Mouse (Mus musculus) kidney, embryonic 14.5 days (tissue): ENCODE data around the gene Shb. TPM values are rescaled to one million over a fixed set of nuclear protein-coding genes. Genes with fewer than 3 reads are reported as not detected.

Experiments
- ATAC-seq: fragments of 200-750 bp; cut with Nextera tagmentation; 2 replicates; pipeline ENCODE4 v1.8.0; 2017; ENCODE audit warnings: moderate number of reproducible peaks, mild to moderate bottlenecking, moderate TSS enrichment, moderate library complexity; ENCODE audit not compliant: low FRiP score, low TSS enrichment
- H3K27ac ChIP-seq: fragments of 300-500 bp; sonication (generic); 2 replicates; pipeline ENCODE4 v1.5.1; 2014; ENCODE audit warnings: low read depth, mild to moderate bottlenecking, low read length, moderate library complexity, mixed read lengths
- H3K27me3 ChIP-seq: fragments of 300-500 bp; sonication (generic); 2 replicates; pipeline ENCODE4 v1.6.1; 2014; ENCODE audit warnings: mild to moderate bottlenecking, low read length; ENCODE audit not compliant: control insufficient read depth, insufficient read depth
- H3K36me3 ChIP-seq: fragments of 300-500 bp; sonication (generic); 2 replicates; pipeline ENCODE4 v1.6.1; 2014; ENCODE audit warnings: low read length, mixed read lengths; ENCODE audit not compliant: control insufficient read depth, insufficient read depth
- H3K4me1 ChIP-seq: fragments of 300-500 bp; sonication (generic); 2 replicates; pipeline ENCODE4 v1.6.1; 2014; ENCODE audit warnings: low read length, mixed read lengths; ENCODE audit not compliant: control insufficient read depth, insufficient read depth
- H3K4me2 ChIP-seq: fragments of 300-500 bp; sonication (generic); replicated peaks from 2 replicates; pipeline ENCODE4 v1.6.1; 2014; ENCODE audit warnings: low read depth, mild to moderate bottlenecking, low read length
- H3K4me3 ChIP-seq: fragments of 300-500 bp; sonication (generic); 2 replicates; pipeline ENCODE4 v1.5.1; 2014; ENCODE audit warnings: mild to moderate bottlenecking, low read length
- H3K9ac ChIP-seq: fragments of 300-500 bp; sonication (generic); 2 replicates; pipeline ENCODE4 v1.6.1; 2014; ENCODE audit warnings: low read depth, mild to moderate bottlenecking, low read length, moderate library complexity
- H3K9me3 ChIP-seq: fragments of 300-500 bp; sonication (generic); 2 replicates; pipeline ENCODE4 v1.6.1; 2016; ENCODE audit warnings: low read length; ENCODE audit not compliant: control insufficient read depth
- WGBS: fragments of 180-500 bp; shearing (Covaris S2); extraction: QIAGEN DNeasy Blood & Tissue Kit; methylation state at CpG from one replicate; pipeline ENCODE4 v1.1.7; 2014; 5-methylcytosine and 5-hydroxymethylcytosine counted together
- polyA plus RNA-seq: library from polyadenylated mRNA; unstranded; fragments of >200 nt; fragmentation: Nextera tagmentation; extraction: Ambion mirVana; gene quantifications from 2 replicates; pipeline ENCODE4 v1.2.1, GENCODE M21; 2014

The Shb gene
- polyA plus RNA-seq, 1 experiment from 2014 or later, result 6.1 TPM

DNA sequence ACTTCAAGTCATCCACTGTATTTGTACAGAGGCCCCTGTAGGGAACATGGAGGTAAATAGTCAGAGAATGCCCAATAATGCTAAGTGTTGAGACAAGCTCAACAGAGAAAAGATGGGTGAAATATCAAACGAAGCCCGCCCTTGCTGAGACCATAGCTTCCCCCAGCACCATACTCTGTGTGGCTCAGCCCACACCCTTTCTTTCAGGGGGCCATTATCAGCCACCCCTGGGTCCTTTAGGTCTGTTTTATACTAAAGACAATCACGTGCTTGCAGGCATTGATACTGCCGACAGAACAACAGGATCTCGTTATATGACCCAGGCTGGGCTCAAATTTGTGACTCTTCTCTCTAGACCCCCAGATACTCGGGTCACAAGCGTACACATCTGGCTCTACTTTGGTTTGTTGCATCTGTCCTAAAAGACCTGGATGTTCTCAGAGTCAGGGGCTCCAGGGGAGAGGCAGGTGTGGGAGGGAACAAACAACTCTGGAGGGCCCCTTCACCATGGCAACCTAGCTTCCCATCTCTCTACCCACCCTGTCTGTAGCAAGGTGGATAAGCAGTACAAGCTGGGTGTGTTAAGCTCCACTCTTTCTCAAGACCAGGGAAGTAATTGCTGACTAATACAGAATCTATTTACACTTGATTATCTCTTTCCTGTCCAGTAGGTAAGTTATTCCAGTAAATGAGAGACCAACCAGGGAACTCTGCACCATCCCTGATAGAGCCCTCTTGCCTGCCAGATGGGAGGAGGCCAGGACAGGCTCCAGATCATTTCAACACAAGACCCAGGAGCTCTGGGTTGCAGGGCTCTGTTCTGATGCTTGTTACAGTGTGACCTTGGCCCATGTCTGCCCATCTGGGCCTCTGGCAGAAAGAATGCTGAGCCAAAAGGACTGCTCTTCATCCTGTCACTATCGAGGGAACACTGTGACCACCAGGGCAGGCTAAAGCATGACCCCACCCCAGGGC is 48.7 kb downstream of the Shb start:
- ATAC-seq, result no peak
- Histone ChIP-seq H3K27me3 (no peaks in the 10 kb centered on the region), H3K4me2 (no peak overlapping the region), H3K9me3 (no peaks in the 10 kb centered on the region), H3K9ac (no peak overlapping the region), H3K27ac (no peak overlapping the region), H3K36me3 (no peaks in the 10 kb centered on the region), H3K4me1 (peaks cover 8% of the 10 kb centered on the region; the same call in 1 of the 2 replicates), H3K4me3 (no peak overlapping the region)
- 65% methylated on average over 8 of the region's 8 CpGs for WGBS

GRCm38 (mm10) chr4:45482271-45482670 is 50.0 kb downstream of the Shb start:
- no peak for ATAC-seq
- no peaks in the 10 kb centered on the region for H3K9me3 ChIP-seq
- no peak overlapping the region for H3K4me3 ChIP-seq
- H3K27me3 ChIP-seq, result no peaks in the 10 kb centered on the region
- H3K9ac ChIP-seq, result no peak overlapping the region
- no peaks in the 10 kb centered on the region for H3K36me3 ChIP-seq
- H3K27ac ChIP-seq, result no peak overlapping the region
- H3K4me1 ChIP-seq, result peaks cover 4% of the 10 kb centered on the region
- no peak overlapping the region for H3K4me2 ChIP-seq
- whole genome bisulfite sequencing, result 83% methylated on average over 13 of the region's 13 CpGs

DNA sequence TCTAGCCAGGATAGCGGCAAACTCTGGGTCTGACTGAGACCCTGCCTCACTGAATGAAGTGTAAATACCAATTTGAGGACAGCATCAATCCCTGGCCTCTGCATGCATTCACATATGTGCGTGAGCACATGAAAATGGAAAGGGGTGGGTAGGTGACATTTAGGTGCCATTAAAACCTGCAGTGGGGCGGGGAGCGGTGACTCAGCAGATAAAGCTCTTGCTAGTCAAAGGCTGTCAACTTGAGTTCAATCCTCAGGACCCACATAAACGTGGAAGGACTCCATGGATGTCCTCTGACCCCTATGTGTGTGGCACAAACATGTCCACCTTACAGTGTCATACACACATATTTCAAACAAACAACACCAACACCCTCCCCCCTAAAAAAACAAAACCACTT is 50.8 kb downstream of the Shb start:
- H3K9me3 ChIP-seq, result no peaks in the 10 kb centered on the region
- H3K4me3 ChIP-seq, result no peak overlapping the region
- no peak overlapping the region for H3K27ac ChIP-seq
- H3K36me3 ChIP-seq, result no peaks in the 10 kb centered on the region
- no peaks in the 10 kb centered on the region for H3K27me3 ChIP-seq
- H3K4me2 ChIP-seq, result no peak overlapping the region
- no peak for ATAC-seq
- 87% methylated on average over 5 of the region's 5 CpGs for WGBS
- no peak overlapping the region for H3K9ac ChIP-seq
- peaks cover 4% of the 10 kb centered on the region for H3K4me1 ChIP-seq

GRCm38 (mm10) chr4:45480595-45480994 is 51.7 kb downstream of the Shb start:
- no peak overlapping the region for H3K9ac ChIP-seq
- H3K4me3 ChIP-seq, result no peak overlapping the region
- no peak overlapping the region for H3K4me2 ChIP-seq
- no peak for ATAC-seq
- H3K27ac ChIP-seq, result no peak overlapping the region
- no peaks in the 10 kb centered on the region for H3K27me3 ChIP-seq
- 75% methylated on average over 3 of the region's 3 CpGs for WGBS
- H3K36me3 ChIP-seq, result no peaks in the 10 kb centered on the region
- H3K9me3 ChIP-seq, result no peaks in the 10 kb centered on the region
- H3K4me1 ChIP-seq, result peaks cover 4% of the 10 kb centered on the region

DNA sequence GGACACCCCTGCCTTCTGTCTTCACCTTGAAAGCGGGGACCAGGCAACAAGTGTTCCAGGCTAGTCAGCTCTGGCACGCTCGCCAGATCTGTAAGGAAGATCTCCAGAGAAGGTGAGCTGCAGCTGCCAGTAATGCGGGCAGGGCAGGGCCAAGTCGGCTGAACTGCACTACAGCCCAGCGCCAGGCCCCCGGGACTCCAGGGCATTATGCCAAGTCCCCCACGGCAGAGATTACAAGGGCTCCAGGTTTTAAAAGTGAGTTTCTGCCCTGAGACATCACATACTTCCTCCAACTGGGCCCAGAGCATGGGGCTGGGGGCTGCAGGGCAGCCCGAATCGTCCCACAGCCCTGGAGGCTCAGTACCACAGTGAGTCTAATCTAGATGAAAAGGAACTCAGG is 52.8 kb downstream of the Shb start:
- 64% methylated on average over 10 of the region's 10 CpGs for WGBS
- Histone ChIP-seq H3K9me3 (no peaks in the 10 kb centered on the region), H3K27ac (no peak overlapping the region)

GRCm38 (mm10) chr4:45478178-45478577 is 54.1 kb downstream of the Shb start:
- Histone ChIP-seq H3K36me3 (no peaks in the 10 kb centered on the region), H3K4me1 (peaks cover 18% of the 10 kb centered on the region), H3K27me3 (no peaks in the 10 kb centered on the region), H3K9ac (no peak overlapping the region), H3K4me3 (no peak overlapping the region), H3K4me2 (no peak overlapping the region), H3K9me3 (no peaks in the 10 kb centered on the region), H3K27ac (no peak overlapping the region)
- no peak for ATAC-seq
- WGBS, result 49% methylated on average over 7 of the region's 7 CpGs

More for the DNA sequence above, 52.8 kb downstream of the Shb start:
- no peaks in the 10 kb centered on the region for H3K27me3 ChIP-seq
- H3K9ac ChIP-seq, result no peak overlapping the region
- H3K4me2 ChIP-seq, result no peak overlapping the region
- no peak for ATAC-seq
- no peak overlapping the region for H3K4me3 ChIP-seq
- peaks cover 8% of the 10 kb centered on the region for H3K4me1 ChIP-seq
- H3K36me3 ChIP-seq, result no peaks in the 10 kb centered on the region

DNA sequence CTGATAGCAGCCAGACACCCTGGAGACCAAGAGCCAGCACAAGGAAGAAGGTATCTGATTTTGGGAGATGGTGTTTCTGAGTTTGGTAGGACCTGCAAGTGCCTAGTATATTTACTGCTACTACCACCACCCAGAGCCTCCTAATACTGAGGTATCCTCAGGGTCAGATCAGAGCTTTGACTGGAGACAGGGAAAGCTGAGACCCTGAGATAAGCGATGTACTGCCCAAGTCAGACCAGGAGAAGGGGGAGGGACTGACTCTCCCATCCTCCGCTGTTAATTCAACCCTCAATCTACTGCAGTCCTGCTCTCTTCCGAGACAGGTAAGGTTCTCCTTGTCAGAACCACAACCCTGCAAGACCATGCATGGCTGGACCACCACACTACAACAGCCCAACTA is 55.2 kb downstream of the Shb start:
- H3K9me3 ChIP-seq, result no peaks in the 10 kb centered on the region
- no peaks in the 10 kb centered on the region for H3K36me3 ChIP-seq
- WGBS, result 87% methylated on average over 3 of the region's 3 CpGs
- no peak overlapping the region for H3K27ac ChIP-seq
- H3K27me3 ChIP-seq, result no peaks in the 10 kb centered on the region
- no peak overlapping the region for H3K9ac ChIP-seq
- H3K4me1 ChIP-seq, result peaks cover 29% of the 10 kb centered on the region
- no peak overlapping the region for H3K4me3 ChIP-seq
- H3K4me2 ChIP-seq, result no peak overlapping the region
- ATAC-seq, result no peak

DNA sequence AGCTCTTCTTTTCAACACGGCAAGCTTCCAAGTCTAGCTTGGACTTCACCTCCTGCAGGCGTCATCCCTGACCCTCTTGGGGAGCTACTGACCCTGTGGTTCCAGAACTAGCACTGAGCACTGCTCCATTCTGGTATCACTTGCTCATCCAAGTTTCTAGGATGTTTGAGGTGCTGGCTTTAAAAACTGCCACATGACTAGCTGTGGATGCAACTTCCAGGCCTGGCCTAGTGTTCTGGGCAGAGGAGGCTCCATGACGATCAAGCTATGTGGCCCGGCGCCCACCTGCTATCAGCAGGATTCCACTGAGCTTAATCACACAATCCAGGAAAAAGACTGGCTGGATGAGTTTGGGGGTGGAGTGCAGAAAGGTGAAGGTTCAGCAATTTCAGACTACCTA is 57.4 kb downstream of the Shb start:
- whole genome bisulfite sequencing, result 77% methylated on average over 5 of the region's 5 CpGs
- H3K9me3 ChIP-seq, result no peaks in the 10 kb centered on the region
- H3K4me3 ChIP-seq, result no peak overlapping the region
- H3K4me1 ChIP-seq, result peaks cover 32% of the 10 kb centered on the region
- H3K36me3 ChIP-seq, result no peaks in the 10 kb centered on the region
- no peak overlapping the region for H3K9ac ChIP-seq
- H3K4me2 ChIP-seq, result no peak overlapping the region
- no peak overlapping the region for H3K27ac ChIP-seq
- no peak for ATAC-seq
- H3K27me3 ChIP-seq, result no peaks in the 10 kb centered on the region

DNA sequence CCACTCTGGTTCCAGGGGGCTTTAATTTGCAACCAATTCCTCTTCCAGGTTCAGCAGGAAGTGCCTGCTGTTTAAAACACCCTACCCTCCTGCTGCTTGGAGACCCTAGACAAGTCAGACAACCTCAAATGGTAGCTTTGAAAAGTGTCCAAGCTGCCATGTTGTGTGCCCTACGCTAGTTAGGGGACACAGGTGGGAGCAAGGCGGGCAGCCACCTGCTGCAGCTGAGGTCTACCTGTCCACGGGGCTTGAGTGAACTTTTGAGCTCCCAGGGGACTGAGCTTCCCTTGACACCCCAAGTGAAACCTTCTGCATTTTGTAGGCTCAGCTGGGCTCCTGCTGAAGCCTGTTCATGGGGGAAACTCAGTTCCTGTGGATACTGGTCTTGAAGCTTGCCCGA is 58.1 kb downstream of the Shb start:
- H3K36me3 ChIP-seq, result no peaks in the 10 kb centered on the region
- H3K27me3 ChIP-seq, result no peaks in the 10 kb centered on the region
- no peak overlapping the region for H3K4me2 ChIP-seq
- no peaks in the 10 kb centered on the region for H3K9me3 ChIP-seq
- H3K9ac ChIP-seq, result no peak overlapping the region
- no peak for ATAC-seq
- peaks cover 28% of the 10 kb centered on the region for H3K4me1 ChIP-seq
- no peak overlapping the region for H3K27ac ChIP-seq
- no peak overlapping the region for H3K4me3 ChIP-seq
- 90% methylated on average over 4 of the region's 4 CpGs for WGBS
